1 mouse cellular context compared by ENCODE assay signal in genomic region chr9:106198962-106199458, GRCm38 (mm10).
TF ChIP-seq lines count a peak whose summit lies in the region.

No protein-coding gene starts in this region.

TF ChIP-seq in CH12.LX, 34 proteins besides CTCF, POLR2A, EP300 and RAD21 (continued from another document):
- TF ChIP-seq IRF4 (IDR thresholded peaks at IDR 0.05; ENCODE audit: low read depth, low read length), result peak; percentile 12; the same call in 1 of the 2 replicates
- peak; percentile 78 for TF ChIP-seq NELFE (IDR thresholded peaks at IDR 0.05; ENCODE audit: low read depth, low read length)
- 0 out of 2 replicates have a peak, but pooled peaks have one; percentile 19 for TF ChIP-seq RCOR1 (conservative IDR thresholded peaks at IDR 0.05; ENCODE audit: low read depth, low read length)
- TF ChIP-seq TCF12 (IDR thresholded peaks at IDR 0.05; ENCODE audit: low read depth, low read length), result 0 out of 2 replicates have a peak, but pooled peaks have one; percentile 52
- TF ChIP-seq SIN3A (IDR thresholded peaks at IDR 0.05; ENCODE audit: low read length), result peak; percentile 61
- TF ChIP-seq TBP (conservative IDR thresholded peaks at IDR 0.05; ENCODE audit: low read depth, low read length), result peak; percentile 73; the same call in 1 of the 2 replicates
- peak; percentile 33; the same call in 1 of the 2 replicates for TF ChIP-seq HCFC1 (IDR thresholded peaks at IDR 0.05; ENCODE audit: low read depth, low read length)
- no peak for TF ChIP-seq ZC3H11A (IDR thresholded peaks at IDR 0.05; ENCODE audit: low read depth, low read length)
- TF ChIP-seq MXI1 (IDR thresholded peaks at IDR 0.05; ENCODE audit: low read depth, low read length), result no peak
- TF ChIP-seq NRF1 (IDR thresholded peaks at IDR 0.05; ENCODE audit: low read depth, low read length), result no peak
- peak; percentile 54; the same call in 1 of the 2 replicates for TF ChIP-seq UBTF (IDR thresholded peaks at IDR 0.05; ENCODE audit: low read depth, low read length)
- no peak for TF ChIP-seq MAZ (IDR thresholded peaks at IDR 0.05; ENCODE audit: low read depth, low read length)
TF ChIP-seq in CH12.LX: peak in this region for 9.
